Mouse (Mus musculus): Measurements from ENCODE around the gene Baiap2l2.
"Not testable (repeated sequence)": the region's sequence is repeated elsewhere in the genome, so short reads cannot be mapped to it uniquely, and the experiment has no call there.

Gene Baiap2l2

DNA sequence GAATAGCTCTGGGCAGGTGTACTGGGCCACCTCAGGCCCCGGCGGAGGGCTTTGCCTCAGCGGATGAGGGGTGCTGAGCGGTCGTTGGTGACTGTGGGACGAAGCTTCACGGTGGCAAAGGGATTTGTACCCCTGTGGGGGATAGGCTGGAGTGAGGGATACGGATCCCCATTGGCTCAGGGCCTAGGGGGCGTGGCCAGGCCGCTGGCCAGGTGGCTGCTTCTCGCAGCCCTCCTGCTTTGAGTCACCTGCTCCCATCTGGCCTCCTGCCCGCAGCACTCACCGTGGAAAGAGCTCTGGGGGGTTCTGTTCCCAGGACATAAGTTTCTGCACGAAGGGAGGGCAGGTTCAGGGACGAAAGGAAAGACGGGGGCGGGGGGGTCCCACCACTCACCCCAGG lies 26.8 kb downstream of the Baiap2l2 start:
- DNase-seq = no peak

DNA sequence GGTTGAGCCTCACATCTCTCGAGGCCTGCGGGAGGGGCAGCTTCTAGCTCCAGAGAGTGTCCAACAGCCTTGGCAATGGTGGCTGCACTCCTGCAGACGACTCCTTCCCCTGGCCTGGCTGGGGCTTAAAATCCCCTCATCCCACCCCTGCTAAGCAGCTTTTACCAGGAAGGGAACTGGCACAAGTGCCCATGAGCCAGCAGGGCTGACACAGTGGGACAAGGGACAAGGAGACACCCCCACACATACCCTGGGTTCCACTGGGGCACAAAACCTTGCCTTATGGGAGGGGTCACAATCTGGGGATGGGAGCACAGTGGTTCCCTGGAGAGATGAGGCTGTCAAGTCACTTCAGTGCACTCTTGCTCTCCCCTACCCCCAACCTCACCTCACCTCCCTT lies 30.7 kb downstream of the Baiap2l2 start, which contains the start of gene Slc16a8:
TSS of gene Slc16a8 (minus strand) at position 101 of the 400 bp plus-strand sequence.
- no peak for DNase-seq

DNA sequence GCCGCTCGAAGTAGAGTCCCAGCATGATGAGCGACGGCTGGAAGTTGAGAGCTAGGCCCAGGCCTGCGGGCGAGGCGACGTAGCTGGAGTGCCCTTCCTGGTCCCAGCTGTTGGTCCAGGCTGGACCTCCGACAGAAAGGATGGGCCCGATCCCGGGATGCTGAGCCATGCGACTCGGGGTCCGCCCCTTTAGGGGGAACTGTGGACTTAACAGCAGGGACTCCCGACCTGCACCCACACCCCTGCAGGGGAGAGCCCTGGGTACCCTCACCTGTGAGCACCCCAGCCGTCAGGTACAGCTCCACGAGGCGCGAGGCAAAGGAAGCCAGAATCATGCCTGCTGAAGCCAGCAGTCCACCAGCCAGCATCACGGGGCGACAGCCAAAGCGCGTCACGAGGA lies 32.8 kb downstream of the Baiap2l2 start:
- DNase-seq = no peak

DNA sequence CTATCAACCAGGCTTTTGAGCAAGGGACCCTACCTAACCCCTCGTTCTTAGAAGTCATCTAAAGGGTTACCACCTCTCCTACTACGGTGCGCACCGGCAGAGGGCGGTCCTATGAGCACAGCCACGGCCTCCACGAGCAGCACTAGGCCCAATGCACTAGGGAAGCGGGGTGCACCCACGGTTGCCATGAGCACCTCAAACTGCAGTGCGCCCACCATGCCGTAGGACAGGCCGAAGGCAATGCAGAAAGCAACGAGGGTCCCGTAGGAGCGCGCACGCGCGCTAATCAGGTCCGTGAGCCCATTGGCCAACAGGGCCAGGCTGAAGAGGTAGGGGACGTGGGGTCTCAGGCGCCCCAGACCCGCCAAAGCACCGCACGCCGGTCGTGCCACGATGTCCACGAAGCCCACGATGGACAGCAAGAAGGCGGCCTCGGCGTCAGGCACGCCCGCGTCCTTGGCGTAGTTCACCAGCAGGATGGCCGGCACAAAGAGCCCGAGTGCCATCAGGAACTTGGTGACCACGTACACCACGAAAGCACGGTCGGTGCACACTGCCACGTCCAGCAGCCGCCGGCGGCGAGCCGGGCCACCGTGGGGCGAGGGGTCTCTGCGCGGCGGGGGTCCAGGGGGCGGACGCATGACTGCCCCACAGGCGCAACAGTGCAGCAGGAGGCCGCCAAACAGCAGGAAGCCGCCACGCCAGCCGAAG lies 33.4 kb downstream of the Baiap2l2 start:
- no peak for DNase-seq

DNA sequence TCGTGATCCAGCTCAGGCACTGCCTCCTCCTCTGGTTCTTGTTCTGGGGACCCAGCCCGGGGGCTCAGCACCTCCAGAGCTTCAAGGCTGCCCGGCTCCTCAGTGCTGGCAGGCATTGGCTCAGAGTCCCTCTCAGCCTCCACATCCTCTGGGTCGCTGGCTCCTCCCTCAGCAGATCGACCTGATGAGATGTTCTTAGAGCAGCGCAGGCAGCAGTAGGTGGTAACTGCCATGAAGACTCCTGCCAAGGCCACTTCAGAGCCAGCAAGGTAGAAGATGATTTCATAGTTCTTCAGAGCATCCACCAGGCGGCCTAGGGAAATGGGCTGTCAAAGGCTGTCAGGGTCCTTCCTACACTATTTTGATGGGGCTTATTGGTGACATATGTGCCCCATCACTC lies 34.2 kb downstream of the Baiap2l2 start:
- DNase-seq = no peak

DNA sequence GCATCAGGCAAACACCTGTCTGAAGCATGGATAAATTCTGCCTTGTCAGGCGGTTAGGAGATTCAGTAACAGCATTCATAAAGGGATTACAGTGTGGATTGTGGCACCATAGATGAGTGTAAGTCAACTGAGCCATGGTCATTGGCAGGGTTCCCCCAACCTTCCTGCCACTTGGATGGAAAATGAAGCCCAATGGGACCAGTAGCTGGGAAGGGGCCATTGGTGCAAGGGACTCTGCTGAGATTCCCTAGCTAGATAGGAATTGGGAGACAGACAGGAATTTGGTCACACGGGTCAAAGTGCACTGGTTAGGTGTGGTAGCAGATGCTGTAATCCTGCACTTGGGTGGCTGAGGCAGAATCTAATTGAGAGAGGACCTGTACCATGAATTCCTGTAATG lies 35.1 kb downstream of the Baiap2l2 start:
- no peak for DNase-seq

DNA sequence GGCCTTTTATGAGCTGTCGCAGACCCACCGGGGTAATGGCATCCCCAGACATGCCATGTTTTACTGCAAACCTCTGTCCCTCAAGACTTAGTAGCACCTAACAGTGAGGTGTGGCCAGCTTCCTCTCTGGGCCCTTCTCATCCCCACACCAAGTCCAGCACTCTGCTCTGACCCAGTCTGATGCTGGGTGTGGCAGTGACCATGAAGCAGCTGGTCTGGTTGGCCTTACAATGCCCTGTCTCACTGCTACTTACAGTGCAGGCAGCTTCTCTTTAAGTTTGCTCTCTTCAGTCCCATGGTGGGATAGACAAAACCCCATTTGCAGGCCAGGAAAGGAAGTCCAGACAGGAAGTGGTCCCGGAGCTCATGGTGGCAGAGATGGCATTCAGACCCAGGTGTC lies 40.0 kb downstream of the Baiap2l2 start:
- DNase-seq = no peak

DNA sequence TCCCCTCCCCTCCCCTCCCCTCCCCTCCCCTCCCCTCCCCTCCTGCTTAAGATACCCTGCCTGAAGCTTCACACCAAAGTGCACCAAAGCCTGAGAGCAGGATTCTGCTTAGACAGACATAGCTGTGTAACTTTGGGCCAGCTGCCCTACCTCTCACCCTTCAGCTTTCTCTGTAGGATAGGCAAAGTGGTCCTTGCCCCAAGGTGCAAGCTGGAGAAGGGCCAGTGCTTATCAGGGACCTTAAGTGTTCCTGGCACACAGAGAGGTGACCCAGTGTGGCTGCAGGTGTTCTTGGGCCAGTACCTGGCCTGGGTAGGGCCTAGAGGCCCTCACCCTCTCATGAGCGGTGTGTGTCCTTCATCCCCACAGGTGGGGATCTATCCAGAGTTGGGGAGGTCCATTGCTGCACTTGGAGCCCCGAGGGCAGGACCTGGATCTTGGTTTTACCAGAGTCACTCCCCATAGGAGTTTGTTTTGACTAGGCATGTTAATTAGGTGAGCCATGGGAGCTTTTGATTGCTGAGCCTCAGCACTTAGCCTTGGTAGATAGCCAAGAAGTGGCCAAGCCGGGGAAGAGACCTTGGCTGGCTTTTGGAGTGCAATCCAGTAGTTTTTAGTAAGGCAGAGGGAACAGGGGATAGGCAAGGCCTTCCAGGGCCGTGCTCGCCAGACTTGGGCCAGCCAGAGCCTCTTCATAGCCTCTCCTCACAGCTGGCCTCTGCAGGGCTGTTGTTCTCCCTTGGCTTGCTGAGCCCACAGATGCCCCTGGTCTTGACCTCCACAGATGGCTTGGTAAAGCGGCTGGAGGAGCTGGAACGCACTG lies 41.1 kb downstream of the Baiap2l2 start:
- DNase-seq = no peak

DNA sequence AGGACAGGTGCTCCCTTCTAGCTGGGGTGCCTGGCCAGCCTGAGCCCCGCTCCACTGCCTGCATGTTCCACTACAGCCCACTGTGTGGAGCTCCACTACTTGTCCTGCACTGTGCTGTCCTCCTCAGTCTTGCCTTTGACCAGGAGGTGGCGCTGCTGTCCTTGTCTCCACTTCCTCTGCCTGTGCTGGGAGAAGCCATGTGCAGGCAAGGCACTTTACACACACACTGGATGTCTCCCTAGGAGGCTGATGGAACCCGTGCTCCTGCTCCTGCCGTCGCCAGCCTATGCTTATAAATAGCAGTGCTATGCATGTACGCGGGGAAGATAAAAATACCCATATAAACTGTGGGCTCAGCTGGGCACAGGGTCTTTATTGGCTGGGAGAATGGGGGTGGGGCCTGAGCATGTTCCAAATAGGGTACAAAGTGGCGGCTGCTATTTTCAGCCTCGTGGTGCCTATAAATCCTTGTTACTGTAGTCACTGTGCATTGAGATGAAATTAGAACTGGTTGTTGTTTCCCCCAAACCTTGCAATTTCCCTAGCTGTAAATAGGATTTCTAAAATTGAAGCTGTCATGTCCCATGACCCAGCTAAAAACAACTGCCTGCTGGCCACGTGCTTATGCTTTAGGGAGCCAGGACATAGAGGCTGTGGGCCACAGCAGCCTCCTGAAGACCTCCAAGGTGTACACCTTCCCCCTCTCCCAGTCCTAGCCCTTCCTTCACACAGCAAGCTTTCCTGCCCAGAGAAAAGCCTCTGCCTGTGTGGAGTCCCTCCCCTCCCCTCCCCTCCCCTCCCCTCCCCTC lies 41.9 kb downstream of the Baiap2l2 start:
- peak; percentile 92 for DNase-seq

DNA sequence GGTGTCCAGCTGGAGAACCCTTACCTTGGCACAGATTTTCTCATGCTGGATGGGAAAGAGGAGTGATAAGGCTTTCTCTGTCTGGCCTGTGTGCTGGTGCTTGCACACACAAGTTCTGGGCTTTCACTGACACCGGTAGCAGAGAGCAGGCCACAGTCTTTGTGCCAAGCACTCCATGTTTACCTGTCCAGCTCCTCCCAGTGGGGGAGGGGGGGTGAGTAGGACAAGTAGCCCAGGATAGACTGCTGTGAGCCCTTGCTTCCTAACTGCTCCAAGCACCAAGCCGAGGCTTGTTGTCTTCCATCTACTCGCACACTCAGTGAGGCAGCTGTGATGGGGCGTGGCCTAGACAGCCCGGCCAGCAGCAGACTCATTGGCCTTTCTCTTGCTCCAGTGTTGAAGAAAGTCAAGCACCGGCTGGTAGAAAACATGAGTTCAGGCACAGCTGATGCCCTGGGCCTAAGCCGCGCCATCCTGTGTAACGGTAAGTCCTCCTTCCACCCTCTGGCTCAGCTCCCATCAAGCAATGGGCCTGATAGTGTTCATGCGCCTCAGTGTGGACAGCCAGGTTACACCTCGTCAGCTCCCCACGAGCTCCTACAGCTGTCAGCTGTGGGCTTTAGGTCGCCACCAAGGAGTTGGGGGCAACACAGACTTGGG lies 42.6 kb downstream of the Baiap2l2 start:
- DNase-seq = no peak

DNA sequence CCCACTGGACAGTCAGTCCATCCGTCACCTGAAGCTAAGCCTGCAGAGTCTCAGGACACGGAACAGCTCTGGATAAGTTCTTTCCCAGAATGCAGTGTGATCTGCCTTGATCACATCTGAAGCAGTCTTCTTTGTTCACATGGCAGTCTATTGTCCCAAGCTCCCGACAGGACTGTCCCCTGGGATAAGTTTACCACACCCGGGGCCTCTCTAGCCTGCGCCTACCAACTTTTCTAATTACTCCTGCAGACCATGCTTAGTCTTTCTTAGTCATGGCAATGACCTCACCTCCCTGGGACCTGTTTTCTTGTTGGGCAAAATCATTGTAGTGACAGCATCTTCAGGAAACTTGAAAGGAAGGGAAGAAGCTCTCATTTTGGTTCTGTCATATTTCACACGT lies 47.3 kb downstream of the Baiap2l2 start:
- no peak for DNase-seq

DNA sequence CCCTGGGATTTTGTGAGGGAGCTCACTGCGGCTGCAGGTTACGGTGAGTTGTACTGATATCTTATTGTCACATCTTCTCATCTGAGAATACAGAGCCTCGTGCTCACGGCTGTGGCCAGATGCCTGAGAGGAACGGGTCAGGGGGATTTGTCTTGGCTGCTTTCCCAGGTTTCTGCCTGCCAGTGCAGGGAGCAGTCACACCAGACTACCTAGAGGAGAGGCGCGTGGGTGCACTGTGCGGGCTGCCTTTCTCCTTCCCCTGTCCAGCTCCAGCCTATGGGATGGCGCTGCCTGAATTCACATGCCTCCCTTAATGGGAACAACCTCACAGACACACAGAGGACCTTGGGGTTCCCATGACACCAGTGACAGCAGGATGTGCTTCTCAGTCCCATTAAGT lies 50.1 kb downstream of the Baiap2l2 start:
- DNase-seq = no peak

DNA sequence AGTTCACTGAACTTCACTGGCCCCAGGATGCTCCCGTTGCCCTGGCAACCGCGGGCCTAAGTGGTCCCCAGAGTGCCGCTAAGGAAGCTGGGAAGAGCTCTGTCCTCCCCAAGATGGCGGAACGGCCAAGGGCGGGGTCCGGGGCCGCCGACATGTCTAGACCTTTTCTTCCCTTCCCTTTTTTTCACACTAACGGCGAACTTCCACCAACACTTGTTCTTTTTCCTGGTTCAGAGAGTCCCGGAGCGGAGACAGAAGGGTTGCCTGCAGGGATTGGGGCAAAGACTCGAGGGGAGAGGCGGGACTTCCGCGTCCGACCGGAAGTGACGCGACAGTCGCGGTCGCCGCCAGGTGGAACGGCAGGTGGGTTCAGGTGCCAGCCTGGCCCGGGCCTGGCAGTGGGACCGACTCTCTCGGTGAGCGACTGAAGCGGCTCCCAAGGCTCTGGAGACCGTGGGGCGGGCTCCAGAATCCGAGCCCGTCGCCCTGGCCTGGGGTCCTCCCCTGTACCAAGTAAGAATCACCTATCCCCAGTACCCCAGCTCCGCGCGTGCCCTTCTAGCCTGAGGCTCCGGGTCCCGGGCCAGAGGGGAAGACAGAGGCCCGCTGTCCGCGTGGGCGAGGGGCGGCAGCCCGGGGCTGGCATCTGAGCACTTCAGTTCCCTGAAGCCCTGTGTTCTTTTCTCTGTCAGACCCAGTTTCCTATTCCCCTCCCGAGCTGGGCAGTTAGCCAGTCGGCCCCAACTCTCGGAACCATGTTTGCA lies 56.1 kb downstream of the Baiap2l2 start, which contains the start of the genes Pick1 and Gm49486:
TSS of gene Pick1 (plus strand) at position 116 of the 764 bp plus-strand sequence.
TSS of gene Gm49486 (plus strand) at position 334 of the 764 bp plus-strand sequence.
- peak; percentile 92 for DNase-seq

DNA sequence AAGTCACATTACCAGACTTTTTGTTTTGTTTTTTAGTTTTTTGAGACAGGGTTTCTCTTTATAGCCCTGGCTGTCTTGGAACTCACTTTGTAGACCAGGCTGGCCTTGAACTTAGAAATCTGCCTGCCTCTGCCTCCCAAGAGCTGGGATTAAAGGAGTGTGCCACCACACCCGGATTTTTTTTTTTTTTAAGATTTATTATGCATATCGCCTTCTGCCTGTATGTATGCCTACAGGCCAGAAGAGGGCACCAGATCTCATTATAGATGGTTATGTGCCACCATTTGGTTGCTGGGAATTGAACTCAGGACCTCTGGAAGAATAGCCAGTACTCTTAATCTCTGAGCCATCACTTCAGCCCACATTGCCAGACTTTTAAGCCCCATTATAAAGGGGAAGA lies 59.6 kb downstream of the Baiap2l2 start:
- DNase-seq = not testable (repeated sequence)

DNA sequence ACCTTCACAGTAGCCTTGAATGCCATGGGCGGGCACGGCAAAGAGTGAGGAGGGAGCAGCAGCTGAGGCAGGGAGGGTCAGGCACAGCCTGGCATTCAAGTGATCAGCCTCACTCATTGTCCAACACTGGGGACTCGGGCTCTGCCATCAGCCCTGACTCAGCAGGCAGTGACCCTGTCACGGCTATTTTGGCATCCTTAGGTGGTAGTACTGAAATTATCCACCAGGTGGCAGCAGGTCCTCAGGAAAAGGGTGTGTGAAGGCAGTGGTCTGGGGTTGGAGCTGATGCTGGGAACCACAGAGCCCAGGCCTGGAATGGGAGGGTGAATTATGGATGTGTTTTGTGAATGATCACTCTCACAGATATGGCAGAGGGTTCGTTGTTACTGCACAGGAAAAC lies 60.7 kb downstream of the Baiap2l2 start:
- DNase-seq = peak; percentile 84

DNA sequence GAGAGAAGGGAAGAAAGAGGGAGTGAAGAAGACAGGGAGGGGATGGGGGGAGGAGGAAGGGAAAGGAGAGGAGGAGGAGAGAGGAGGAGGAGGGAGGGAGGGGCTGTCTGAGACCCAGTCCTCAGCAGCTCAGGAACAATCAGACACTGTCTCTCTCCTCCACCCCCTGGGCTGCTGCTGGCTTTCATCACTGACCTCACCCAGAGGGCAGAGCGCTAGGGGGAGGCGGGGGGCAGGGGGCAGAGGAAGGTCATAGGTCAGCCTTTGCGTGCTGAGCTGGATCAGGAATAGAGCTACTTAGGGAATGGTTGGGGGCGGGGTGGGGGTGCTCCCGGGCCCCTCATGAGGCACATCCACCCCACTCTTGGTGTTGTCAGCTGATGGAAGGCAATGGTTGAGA lies 61.7 kb downstream of the Baiap2l2 start:
- DNase-seq = no peak

DNA sequence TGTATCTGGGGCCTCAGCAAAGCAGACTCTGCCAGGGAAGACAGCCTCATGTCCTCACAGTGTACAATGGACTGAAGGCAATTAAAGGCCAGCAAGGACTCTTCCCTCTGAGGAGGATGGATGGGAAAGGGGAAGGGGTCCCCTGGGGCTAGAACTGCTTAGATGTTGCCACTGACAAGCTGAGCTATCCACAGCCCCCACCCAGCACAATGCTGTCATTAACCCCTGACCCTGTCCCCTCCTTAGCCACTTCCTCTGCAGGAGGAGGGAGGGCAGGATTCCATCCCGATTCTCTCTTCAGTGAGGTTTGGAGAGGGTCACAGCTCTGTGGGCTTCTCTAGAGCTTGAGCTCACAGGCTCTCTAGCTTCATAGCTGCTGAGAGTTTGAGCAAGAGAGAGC lies 65.8 kb downstream of the Baiap2l2 start:
- no peak for DNase-seq

DNA sequence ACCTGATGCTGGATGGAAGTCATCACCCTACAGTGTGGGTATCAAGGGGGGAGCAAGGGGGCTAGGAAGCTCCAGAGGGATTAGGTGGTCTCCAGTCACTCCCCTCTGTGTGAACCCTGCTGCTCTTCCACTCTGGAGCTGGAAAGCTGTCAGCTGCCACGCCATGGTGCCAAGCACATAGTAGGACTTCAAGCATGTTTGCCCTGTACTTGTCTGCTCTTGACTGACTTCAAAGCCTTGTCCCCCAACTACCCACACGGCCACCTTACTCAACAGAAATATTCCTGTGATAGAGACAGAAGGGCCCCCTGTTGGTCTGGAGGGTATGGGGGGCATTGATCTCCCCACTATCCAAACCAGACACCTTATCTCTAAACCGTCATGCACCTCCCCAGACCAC lies 69.1 kb downstream of the Baiap2l2 start:
- DNase-seq = no peak

DNA sequence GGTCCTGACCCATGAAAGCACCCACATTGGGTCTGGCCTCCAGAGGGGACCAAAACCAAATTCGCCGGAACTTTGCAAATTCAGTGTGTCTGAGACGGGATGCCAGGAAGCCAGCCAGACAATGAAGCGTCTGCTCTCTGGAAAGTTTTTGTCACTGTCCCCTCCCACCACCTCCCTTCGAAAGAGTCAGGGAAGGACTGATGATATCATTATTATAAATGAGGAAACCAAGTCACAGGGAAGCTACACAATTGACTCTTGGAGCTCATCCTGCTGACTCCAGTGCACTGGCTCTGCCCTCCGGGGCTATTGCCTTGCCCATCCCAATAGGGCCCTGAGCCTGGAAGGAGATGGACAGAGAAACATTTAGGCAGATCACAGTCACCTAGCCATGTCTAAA lies 71.7 kb downstream of the Baiap2l2 start:
- no peak for DNase-seq

DNA sequence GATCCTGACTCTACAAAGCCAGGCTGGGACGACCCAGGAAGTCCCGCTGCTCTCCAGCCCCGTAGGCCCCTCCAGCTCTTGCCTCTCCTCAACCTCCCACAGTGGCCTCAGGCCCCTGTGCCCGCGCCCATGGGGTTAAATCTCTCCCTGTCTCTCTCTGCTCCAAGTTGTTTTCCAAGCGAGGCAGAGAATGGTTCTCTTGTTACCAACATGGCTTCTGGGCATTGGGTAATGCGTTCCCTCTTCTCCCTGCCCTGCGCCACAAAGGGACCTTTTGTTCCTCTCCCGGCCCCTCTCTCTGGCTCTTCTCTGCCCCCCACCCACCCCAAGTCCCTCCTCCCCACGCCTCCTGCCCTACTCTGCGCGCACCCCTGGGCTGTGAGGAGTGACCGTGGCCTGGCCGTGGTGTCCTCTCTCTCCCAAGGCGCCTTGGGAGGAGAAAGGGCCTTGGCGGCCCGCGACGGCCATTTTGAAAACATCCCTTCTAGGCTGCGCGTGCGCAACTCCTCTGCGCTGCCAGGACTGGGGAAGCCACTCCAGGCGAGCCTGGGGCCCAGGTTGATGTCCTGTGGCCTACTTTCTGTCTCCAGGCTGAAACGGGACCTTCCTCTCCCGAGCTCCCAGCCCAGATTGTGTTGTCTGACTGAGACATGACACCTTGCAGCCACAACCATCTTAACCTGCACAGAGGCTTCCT lies 72.4 kb downstream of the Baiap2l2 start:
- no peak for DNase-seq

DNA sequence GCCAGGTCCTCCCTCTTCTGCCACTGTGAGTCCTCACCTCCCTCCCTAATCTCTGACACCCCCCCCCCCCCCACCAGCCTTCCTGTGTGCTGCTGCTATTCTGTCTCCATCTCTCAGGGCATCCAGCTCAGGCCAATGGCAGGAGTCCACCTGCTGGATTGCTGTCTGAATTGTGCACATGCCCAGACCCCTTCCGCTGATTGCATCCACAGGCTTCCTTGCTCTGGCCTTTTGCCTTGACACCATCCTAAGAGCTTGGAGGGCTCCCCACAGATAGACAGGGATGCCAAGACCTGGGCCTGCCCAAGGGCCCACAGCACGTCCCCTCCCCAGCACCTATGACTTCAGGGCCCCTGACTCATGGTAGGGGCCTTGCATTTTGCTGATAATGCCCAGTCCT lies 75.0 kb downstream of the Baiap2l2 start:
- no peak for DNase-seq

All from cerebellum, adult 9-11 months (tissue).